8 mouse cellular contexts compared by ENCODE assay signal in genomic region chr15:76998878-76999588, GRCm38 (mm10). TPM values are rescaled to one million over a fixed set of nuclear protein-coding genes. Genes with fewer than 3 reads are reported as not detected.
DNase-seq lines count a peak whose midpoint lies in the region; ATAC-seq lines count a peak whose summit lies in the region.

No protein-coding gene starts in this region.

- DNase-seq in adrenal gland, adult 2 months, result peak; percentile 45
- DNase-seq in adrenal gland, postnatal 4 days (ENCODE audit: low spot score in 2 of 2), result no peak
- no peak for DNase-seq in lung, adult 18-20 months
- DNase-seq in gastrocnemius, postnatal 14 days, result peak; percentile 71
- DNase-seq in kidney, postnatal 25 days, result peak; percentile 39 to 80
- no peak for DNase-seq in spleen, postnatal 14 days (ENCODE audit: low spot score in 2 of 2)
- DNase-seq in thymus, postnatal 4 days, result no peak

- H3K9me3 ChIP-seq in lung, embryonic 15.5 days, result no peaks in the 10 kb centered on the region

- no peak overlapping the region for H3K9ac ChIP-seq in lung, embryonic 15.5 days

- WGBS in lung, embryonic 15.5 days, result 41% methylated on average over 21 of the region's 21 CpGs

- H3K36me3 ChIP-seq in lung, embryonic 15.5 days, result no peaks in the 10 kb centered on the region

- H3K27ac ChIP-seq in lung, embryonic 15.5 days, result no peak overlapping the region

- H3K4me2 ChIP-seq in lung, embryonic 15.5 days, result no peak overlapping the region

- intact Hi-C loops in gastrocnemius, postnatal 14 days (cut with DNase I; ENCODE audit: low total_unique reads), result no loop called here

- H3K27me3 ChIP-seq in lung, embryonic 15.5 days, result no peaks in the 10 kb centered on the region

- H3K4me3 ChIP-seq in lung, embryonic 15.5 days, result no peak overlapping the region

- ATAC-seq in lung, embryonic 15.5 days (ENCODE audit: borderline replicate concordance, extremely low read depth, low FRiP score, low TSS enrichment), result peak; percentile 42; the same call in 1 of the 2 replicates

- H3K4me1 ChIP-seq in lung, embryonic 15.5 days, result no peaks in the 10 kb centered on the region

RNA-seq across cellular contexts. Expression of gene Apol6, which starts 45.5 kb away (rescaled TPM):
- 10 to 100 TPM; 11.8 to 28.0 TPM for total RNA-seq in adrenal gland, adult 2 months (2021)
- polyA plus RNA-seq in adrenal gland, adult 2 months (2012; rRNA removed), result 17.5 and 21.1 TPM in 2 replicates
- 1 to 10 TPM; 3.6 to 5.1 TPM for total RNA-seq in adrenal gland, postnatal 4 days (2021)
- not detected in 2 replicates for polyA plus RNA-seq in lung, embryonic 15.5 days (2015; fragmentation: Nextera tagmentation; extraction: Ambion mirVana)
- total RNA-seq in gastrocnemius, postnatal 14 days (2021), result 10 to 100 TPM; 23.4 to 33.2 TPM

RNA-seq across cellular contexts. Expression of gene 1110038F14Rik, which starts 50.7 kb away (rescaled TPM):
- 10 to 100 TPM; 35.4 to 41.6 TPM for total RNA-seq in adrenal gland, adult 2 months (2021)
- 13.1 and 13.2 TPM in 2 replicates for polyA plus RNA-seq in adrenal gland, adult 2 months (2012; rRNA removed)
- 10 to 100 TPM; 54.5 to 59.6 TPM for total RNA-seq in adrenal gland, postnatal 4 days (2021)
- 75.5 and 79.7 TPM in 2 replicates for polyA plus RNA-seq in lung, embryonic 15.5 days (2015; fragmentation: Nextera tagmentation; extraction: Ambion mirVana)
- 10 to 100 TPM; 22.7 to 25.4 TPM for total RNA-seq in gastrocnemius, postnatal 14 days (2021)

RNA-seq across cellular contexts. Expression of gene Mb, which starts 51.4 kb away (rescaled TPM):
- 1 to 10 TPM in 1 of 2 experiments, not detected in 1; 1.8 TPM for total RNA-seq in adrenal gland, adult 2 months (2021)
- 0.46 TPM in 1 of 2 replicates, not detected in the other for polyA plus RNA-seq in adrenal gland, adult 2 months (2012; rRNA removed)
- 10 to 100 TPM in 1 of 2 experiments, 1 to 10 TPM in 1; 7.0 to 16.3 TPM for total RNA-seq in adrenal gland, postnatal 4 days (2021)
- 4.6 and 9.0 TPM in 2 replicates for polyA plus RNA-seq in lung, embryonic 15.5 days (2015; fragmentation: Nextera tagmentation; extraction: Ambion mirVana)
- total RNA-seq in gastrocnemius, postnatal 14 days (2021), result 1,000 to 10,000 TPM in 1 of 2 experiments, 100 to 1,000 TPM in 1; 840 to 1,154 TPM

Comparison
In these comparisons a context has a peak if more than half of its experiments do, and no peak if none do; other contexts are left out.
1. DNase-seq: peak in adrenal gland, adult 2 months (single experiment), gastrocnemius, postnatal 14 days (single experiment) and kidney, postnatal 25 days (2 of 2); none in adrenal gland, postnatal 4 days (0 of 2), lung, adult 18-20 months (0 of 2), spleen, postnatal 14 days (0 of 2) and thymus, postnatal 4 days (single experiment).
2. RNA of gene Mb, which starts 51.4 kb away (total RNA-seq): 840 to 1,154 TPM in gastrocnemius, postnatal 14 days; 7.0 to 16.3 TPM in adrenal gland, postnatal 4 days and 1.8 TPM in adrenal gland, adult 2 months; every median in the first group is over 10 times any median in the second.